In genomic region chr3:90248746-90249100, GRCm38 (mm10) we compare ENCODE assay signal across 8 mouse cellular contexts. TPM values are rescaled to one million over a fixed set of nuclear protein-coding genes. Genes with fewer than 3 reads are reported as not detected.
A peak's percentile ranks its signal among the peaks of the same experiment; 100 is the strongest.
DNase-seq lines count a peak whose midpoint lies in the region; ATAC-seq and TF ChIP-seq lines count a peak whose summit lies in the region.

No protein-coding gene starts in this region.

- H3K36me3 ChIP-seq in forebrain, embryonic 12.5 days (replicated peaks): peaks cover 22% of the 10 kb centered on the region
- peaks cover 12% of the 10 kb centered on the region for H3K36me3 ChIP-seq in hindbrain, embryonic 15.5 days
- peaks cover 18% of the 10 kb centered on the region for H3K36me3 ChIP-seq in lung, embryonic 14.5 days (ENCODE audit: insufficient read depth)
- H3K36me3 ChIP-seq in splenic B cell, adult 2 months (ENCODE audit: control insufficient read depth, insufficient read depth, low read length, poor library complexity, severe bottlenecking): peaks cover 2% of the 10 kb centered on the region; the same call in 1 of the 2 replicates

- H3K27ac ChIP-seq in forebrain, embryonic 12.5 days: peak overlapping the region; percentile 90
- H3K27ac ChIP-seq in hindbrain, embryonic 15.5 days (replicated peaks): peak overlapping the region; percentile 84
- H3K27ac ChIP-seq in lung, embryonic 14.5 days (ENCODE audit: low read depth): peak overlapping the region; percentile 95

- H3K27me3 ChIP-seq in forebrain, embryonic 12.5 days: no peaks in the 10 kb centered on the region
- H3K27me3 ChIP-seq in hindbrain, embryonic 15.5 days: no peaks in the 10 kb centered on the region
- no peaks in the 10 kb centered on the region for H3K27me3 ChIP-seq in lung, embryonic 14.5 days (ENCODE audit: insufficient read depth, low read length)
- H3K27me3 ChIP-seq in splenic B cell, adult 2 months (ENCODE audit: control insufficient read depth, insufficient read depth, low read length, poor library complexity, severe bottlenecking): no peaks in the 10 kb centered on the region

- peak overlapping the region; percentile 66 for H3K4me3 ChIP-seq in forebrain, embryonic 12.5 days (replicated peaks)
- H3K4me3 ChIP-seq in hindbrain, embryonic 15.5 days: peak overlapping the region; percentile 81
- peak overlapping the region; percentile 69 for H3K4me3 ChIP-seq in lung, embryonic 14.5 days (ENCODE audit: low read depth, low read length)

- no peak for TF ChIP-seq CTCF in lung, embryonic 14.5 days (IDR thresholded peaks at IDR 0.05; ENCODE audit: low read depth)

- no peaks in the 10 kb centered on the region for H3K9me3 ChIP-seq in forebrain, embryonic 12.5 days
- H3K9me3 ChIP-seq in hindbrain, embryonic 15.5 days: no peaks in the 10 kb centered on the region
- no peaks in the 10 kb centered on the region for H3K9me3 ChIP-seq in lung, embryonic 14.5 days (ENCODE audit: low read depth, low read length)

- H3K4me1 ChIP-seq in forebrain, embryonic 12.5 days: peaks cover 22% of the 10 kb centered on the region
- H3K4me1 ChIP-seq in hindbrain, embryonic 15.5 days (replicated peaks): peaks cover 21% of the 10 kb centered on the region
- peaks cover 7% of the 10 kb centered on the region for H3K4me1 ChIP-seq in lung, embryonic 14.5 days (ENCODE audit: insufficient read depth)

- no peak for DNase-seq in frontal cortex, adult 2 months (ENCODE audit: extremely low spot score in 1 of 2, low spot score in 1 of 2)
- peak; percentile 81 for DNase-seq in NIH3T3 (ENCODE audit: low read depth)
- peak; percentile 64 for DNase-seq in lung, embryonic 14.5 days
- peak; percentile 29 for DNase-seq in splenic B cell, adult 2 months (ENCODE audit: low read depth, low spot score)
- DNase-seq in right cerebral cortex, adult 2 months (ENCODE audit: low spot score in 2 of 2): no peak

- peak overlapping the region; percentile 75 for H3K4me2 ChIP-seq in forebrain, embryonic 12.5 days
- peak overlapping the region; percentile 72 for H3K4me2 ChIP-seq in hindbrain, embryonic 15.5 days
- H3K4me2 ChIP-seq in lung, embryonic 14.5 days: peak overlapping the region; percentile 73

- 0 out of 2 replicates have a peak, but pooled peaks have one; percentile 1 for ATAC-seq in frontal cortex, adult (ENCODE audit: low TSS enrichment)
- ATAC-seq in forebrain, embryonic 12.5 days (ENCODE audit: low FRiP score): no peak
- ATAC-seq in hindbrain, embryonic 15.5 days (ENCODE audit: low FRiP score, low read depth): no peak
- ATAC-seq in lung, embryonic 14.5 days (ENCODE audit: insufficient read depth): no peak

- H3K9ac ChIP-seq in forebrain, embryonic 12.5 days: peak overlapping the region; percentile 81
- peak overlapping the region; percentile 82 for H3K9ac ChIP-seq in hindbrain, embryonic 15.5 days
- peak overlapping the region; percentile 79 for H3K9ac ChIP-seq in lung, embryonic 14.5 days

- 4% methylated on average over 10 of the region's 10 CpGs for WGBS in forebrain, embryonic 12.5 days
- WGBS in hindbrain, embryonic 15.5 days: 11% methylated on average over 10 of the region's 10 CpGs
- whole genome bisulfite sequencing in lung, embryonic 14.5 days: 2% methylated on average over 10 of the region's 10 CpGs

RNA-seq across cellular contexts. Expression of gene Slc39a1, which starts 0.8 kb away (rescaled TPM):
- 33.7 and 36.1 TPM in 2 replicates for polyA plus RNA-seq in frontal cortex, adult 2 months (2012; rRNA removed)
- polyA plus RNA-seq in forebrain, embryonic 12.5 days (2016; fragmentation: Nextera tagmentation; extraction: Ambion mirVana): 32.8 and 42.8 TPM in 2 replicates
- 52.1 and 53.1 TPM in 2 replicates for polyA plus RNA-seq in hindbrain, embryonic 15.5 days (2015; fragmentation: Nextera tagmentation; extraction: Ambion mirVana)
- 85.2 and 85.3 TPM in 2 replicates for polyA plus RNA-seq in lung, embryonic 14.5 days (2014; fragmentation: Nextera tagmentation; extraction: Ambion mirVana)

RNA-seq across cellular contexts. Expression of gene Crtc2, which starts 5.2 kb away (rescaled TPM):
- 55.0 and 58.0 TPM in 2 replicates for polyA plus RNA-seq in frontal cortex, adult 2 months (2012; rRNA removed)
- polyA plus RNA-seq in forebrain, embryonic 12.5 days (2016; fragmentation: Nextera tagmentation; extraction: Ambion mirVana): 19.9 and 20.7 TPM in 2 replicates
- polyA plus RNA-seq in hindbrain, embryonic 15.5 days (2015; fragmentation: Nextera tagmentation; extraction: Ambion mirVana): 21.9 and 25.6 TPM in 2 replicates
- polyA plus RNA-seq in lung, embryonic 14.5 days (2014; fragmentation: Nextera tagmentation; extraction: Ambion mirVana): 19.3 and 19.6 TPM in 2 replicates

RNA-seq across cellular contexts. Expression of gene Creb3l4, which starts 5.4 kb away (rescaled TPM):
- polyA plus RNA-seq in frontal cortex, adult 2 months (2012; rRNA removed): 0.29 and 0.38 TPM in 2 replicates
- 5.3 and 5.5 TPM in 2 replicates for polyA plus RNA-seq in forebrain, embryonic 12.5 days (2016; fragmentation: Nextera tagmentation; extraction: Ambion mirVana)
- polyA plus RNA-seq in hindbrain, embryonic 15.5 days (2015; fragmentation: Nextera tagmentation; extraction: Ambion mirVana): 2.2 and 3.1 TPM in 2 replicates
- 5.4 and 6.5 TPM in 2 replicates for polyA plus RNA-seq in lung, embryonic 14.5 days (2014; fragmentation: Nextera tagmentation; extraction: Ambion mirVana)

RNA-seq across cellular contexts. Expression of gene Dennd4b, which starts 16.3 kb away (rescaled TPM):
- 38.1 and 43.1 TPM in 2 replicates for polyA plus RNA-seq in frontal cortex, adult 2 months (2012; rRNA removed)
- 6.0 and 7.9 TPM in 2 replicates for polyA plus RNA-seq in forebrain, embryonic 12.5 days (2016; fragmentation: Nextera tagmentation; extraction: Ambion mirVana)
- 7.7 and 8.8 TPM in 2 replicates for polyA plus RNA-seq in hindbrain, embryonic 15.5 days (2015; fragmentation: Nextera tagmentation; extraction: Ambion mirVana)
- 4.4 and 6.1 TPM in 2 replicates for polyA plus RNA-seq in lung, embryonic 14.5 days (2014; fragmentation: Nextera tagmentation; extraction: Ambion mirVana)

RNA-seq across cellular contexts. Expression of gene Jtb, which starts 17.3 kb away (rescaled TPM):
- polyA plus RNA-seq in frontal cortex, adult 2 months (2012; rRNA removed): 52.7 and 57.6 TPM in 2 replicates
- polyA plus RNA-seq in forebrain, embryonic 12.5 days (2016; fragmentation: Nextera tagmentation; extraction: Ambion mirVana): 93.8 and 100.0 TPM in 2 replicates
- 90.2 and 96.2 TPM in 2 replicates for polyA plus RNA-seq in hindbrain, embryonic 15.5 days (2015; fragmentation: Nextera tagmentation; extraction: Ambion mirVana)
- 92.3 and 99.7 TPM in 2 replicates for polyA plus RNA-seq in lung, embryonic 14.5 days (2014; fragmentation: Nextera tagmentation; extraction: Ambion mirVana)

Comparison
In these comparisons a context has a peak if more than half of its experiments do, and no peak if none do; other contexts are left out.
1. DNase-seq: peak in NIH3T3 (single experiment), lung, embryonic 14.5 days (single experiment) and splenic B cell, adult 2 months (single experiment); none in frontal cortex, adult 2 months (0 of 2) and right cerebral cortex, adult 2 months (0 of 2).
2. Peak in every context shown above with its lines, with median percentiles within 50 percentile points of each other: H3K27ac ChIP-seq, H3K4me2 ChIP-seq, H3K4me3 ChIP-seq and H3K9ac ChIP-seq.